Mouse (Mus musculus): Measurements from ENCODE around the gene Fam180a. TPM values are rescaled to one million over a fixed set of nuclear protein-coding genes. Genes with fewer than 3 reads are reported as not detected.

The Fam180a gene
- polyA plus RNA-seq, 1 experiment from 2014 or later = 0.37 TPM

Other genes with a start within 250 kb of the Fam180a start
- gene Cnot4, start 192.4 kb downstream of the Fam180a start, polyA plus RNA-seq (2015; fragmentation: Nextera tagmentation; extraction: Ambion mirVana) = 11.0 and 12.5 TPM in 2 replicates
- gene Nup205, start 148.7 kb downstream of the Fam180a start, polyA plus RNA-seq (2015; fragmentation: Nextera tagmentation; extraction: Ambion mirVana) = 17.3 and 17.8 TPM in 2 replicates
- gene Slc13a4, start 18.0 kb downstream of the Fam180a start, polyA plus RNA-seq (2015; fragmentation: Nextera tagmentation; extraction: Ambion mirVana) = 0.04 TPM in 2 replicates
- 50.6 and 52.7 TPM in 2 replicates for gene Mtpn, start 213.7 kb upstream of the Fam180a start, polyA plus RNA-seq (2015; fragmentation: Nextera tagmentation; extraction: Ambion mirVana)

Measured in liver, embryonic 16.5 days (tissue).